ENCODE assay signal across 8 mouse cellular contexts in genomic region chr5:37147536-37147935, GRCm38 (mm10).
A peak's percentile ranks its signal among the peaks of the same experiment; 100 is the strongest.
DNase-seq lines count a peak whose midpoint lies in the region; ATAC-seq and TF ChIP-seq lines count a peak whose summit lies in the region.
"Had no signal": no experiment of that assay in that cellular context is flagged by ENCODE, and none has a peak within 500 bp of the region (broad histone marks: within the 10 kb centered on the region; RNA-seq: fewer than 3 reads in every experiment).

No protein-coding gene starts in this region.

- DNase-seq in liver, adult 2 months (ENCODE audit: extremely low read depth, low read depth, low spot score): peak; percentile 7
- peak; percentile 67 for DNase-seq in R1 (ENCODE audit: low read depth, low spot score)
- DNase-seq in cerebellum, adult 2 months: peak; percentile 52 to 56
- DNase-seq in lung, adult 2 months: peak; percentile 10
- peak; percentile 42 for DNase-seq in right cerebral cortex, postnatal 25 days

- H3K36me3 ChIP-seq in liver, adult 2 months (ENCODE audit: control insufficient read depth, insufficient read depth, low read length): no peaks in the 10 kb centered on the region
- H3K36me3 ChIP-seq in liver, embryonic 12.5 days: no peaks in the 10 kb centered on the region
- H3K36me3 ChIP-seq: heart, embryonic 15.5 days had no signal

- no peak overlapping the region for H3K27ac ChIP-seq in liver, adult 2 months (replicated peaks; ENCODE audit: insufficient read depth, low read depth, low read length)
- no peak overlapping the region for H3K27ac ChIP-seq in liver, embryonic 12.5 days
- H3K27ac ChIP-seq in cerebellum, adult 2 months (ENCODE audit: insufficient read depth, low read length): no peak overlapping the region
- H3K27ac ChIP-seq: heart, embryonic 15.5 days had no signal

- no peak overlapping the region for H3K9ac ChIP-seq in liver, adult 2 months (ENCODE audit: low read depth, low read length)
- H3K9ac ChIP-seq in liver, embryonic 12.5 days: no peak overlapping the region
- H3K9ac ChIP-seq: heart, embryonic 15.5 days had no signal

- ATAC-seq in liver, embryonic 12.5 days: no peak
- peak; percentile 62 to 64; a peak in 2 of 4 replicates for ATAC-seq in hematopoietic stem cell, adult 5-6 weeks (replicated peaks in 1 of 2; ENCODE audit: insufficient read depth in 1 of 2, low FRiP score in 2 of 2, low TSS enrichment in 1 of 2, low read depth in 1 of 2, poor library complexity in 2 of 2, severe bottlenecking in 2 of 2)

- H3K79me2 ChIP-seq in liver, adult 2 months (ENCODE audit: control insufficient read depth, insufficient read depth, low read length): no peaks in the 10 kb centered on the region

- no peaks in the 10 kb centered on the region for H3K27me3 ChIP-seq in liver, adult 2 months (ENCODE audit: control insufficient read depth, insufficient read depth, low read length)
- H3K27me3 ChIP-seq in liver, embryonic 12.5 days (replicated peaks): no peaks in the 10 kb centered on the region
- H3K27me3 ChIP-seq in cerebellum, adult 2 months (ENCODE audit: control insufficient read depth, insufficient read depth, low read length): no peaks in the 10 kb centered on the region

- no peaks in the 10 kb centered on the region for H3K9me3 ChIP-seq in liver, embryonic 12.5 days (replicated peaks)
- H3K9me3 ChIP-seq: heart, embryonic 15.5 days had no signal

- no peak overlapping the region for H3K4me3 ChIP-seq in liver, adult 2 months (ENCODE audit: insufficient read depth, low read depth, low read length)
- no peak overlapping the region for H3K4me3 ChIP-seq in liver, embryonic 12.5 days
- no peak overlapping the region for H3K4me3 ChIP-seq in cerebellum, adult 2 months (replicated peaks; ENCODE audit: insufficient read depth, low read depth, low read length)
- no peak overlapping the region for H3K4me3 ChIP-seq in lung, adult 2 months (replicated peaks; ENCODE audit: extremely low read depth, low read depth, low read length)
- H3K4me3 ChIP-seq: heart, embryonic 15.5 days had no signal

- H3K4me1 ChIP-seq in liver, adult 2 months (ENCODE audit: control insufficient read depth, insufficient read depth, low read length): no peaks in the 10 kb centered on the region
- no peaks in the 10 kb centered on the region for H3K4me1 ChIP-seq in liver, embryonic 12.5 days
- no peaks in the 10 kb centered on the region for H3K4me1 ChIP-seq in cerebellum, adult 2 months (ENCODE audit: control insufficient read depth, insufficient read depth, low read length)
- no peaks in the 10 kb centered on the region for H3K4me1 ChIP-seq in lung, adult 2 months (ENCODE audit: control insufficient read depth, insufficient read depth, low read length)
- H3K4me1 ChIP-seq: heart, embryonic 15.5 days had no signal

- TF ChIP-seq CTCF in liver, adult 2 months (IDR thresholded peaks at IDR 0.05; ENCODE audit: low read depth, low read length): peak; percentile 75
- peak; percentile 82 for TF ChIP-seq CTCF in cerebellum, adult 2 months (IDR thresholded peaks at IDR 0.05; ENCODE audit: borderline replicate concordance, insufficient read depth, low read depth, low read length)
- peak; percentile 64 for TF ChIP-seq CTCF in lung, adult 2 months (IDR thresholded peaks at IDR 0.05; ENCODE audit: insufficient read depth, low read length)

- 9% methylated on average over 4 of the region's 4 CpGs for WGBS in liver, adult 2 months
- 20% methylated on average over 4 of the region's 4 CpGs for WGBS in liver, embryonic 12.5 days (ENCODE audit: insufficient replicate concordance)
- WGBS in cerebellum, adult 2 months: 17% methylated on average over 4 of the region's 4 CpGs
- WGBS in lung, adult 2 months: 13% methylated on average over 4 of the region's 4 CpGs

- TF ChIP-seq POLR2A in liver, adult 2 months (IDR thresholded peaks at IDR 0.05; ENCODE audit: extremely low read depth, insufficient read depth, low read length): no peak
- no peak for TF ChIP-seq POLR2A in cerebellum, adult 2 months (IDR thresholded peaks at IDR 0.05; ENCODE audit: borderline replicate concordance, insufficient read depth, low read length)
- no peak for TF ChIP-seq POLR2A in lung, adult 2 months (IDR thresholded peaks at IDR 0.05; ENCODE audit: borderline replicate concordance, extremely low read depth, low read depth, low read length)

- no peak overlapping the region for H3K4me2 ChIP-seq in liver, embryonic 12.5 days
- H3K4me2 ChIP-seq: heart, embryonic 15.5 days had no signal

Comparison
In these comparisons a context has a peak if more than half of its experiments do, and no peak if none do; other contexts are left out.
1. DNase-seq: peak in every context shown above with its lines; median percentile 67 in R1; 54 in cerebellum, adult 2 months; 42 in right cerebral cortex, postnatal 25 days; 10 in lung, adult 2 months; 7 in liver, adult 2 months.